Mouse (Mus musculus) hindbrain, embryonic 16.5 days (tissue): ENCODE measurements around the gene Trub2. TPM values are rescaled to one million over a fixed set of nuclear protein-coding genes. Genes with fewer than 3 reads are reported as not detected.
"Not testable (repeated sequence)": the region's sequence is repeated elsewhere in the genome, so short reads cannot be mapped to it uniquely, and the experiment has no call there.

Source experiments
- ATAC-seq: fragments of 200-750 bp; cut with Nextera tagmentation; 2 replicates; pipeline ENCODE4 v1.8.0; 2017; ENCODE audit warnings: moderate TSS enrichment, moderate library complexity
- H3K27ac ChIP-seq: fragments of 300-500 bp; sonication (generic); 2 replicates; pipeline ENCODE4 v1.5.1; 2014; ENCODE audit warnings: low read depth, mild to moderate bottlenecking, control low read depth, low read length, moderate library complexity
- H3K27me3 ChIP-seq: fragments of 300-500 bp; sonication (generic); replicated peaks from 2 replicates; pipeline ENCODE4 v1.6.1; 2014; ENCODE audit warnings: low read length; ENCODE audit not compliant: control insufficient read depth, insufficient read depth
- H3K36me3 ChIP-seq: fragments of 300-500 bp; sonication (generic); 2 replicates; pipeline ENCODE4 v1.6.1; 2014; ENCODE audit warnings: mild to moderate bottlenecking, low read length, moderate library complexity, mixed read lengths; ENCODE audit not compliant: control insufficient read depth, insufficient read depth
- H3K4me1 ChIP-seq: fragments of 300-500 bp; sonication (generic); 2 replicates; pipeline ENCODE4 v1.6.1; 2014; ENCODE audit warnings: low read depth, low read length; ENCODE audit not compliant: control insufficient read depth, insufficient read depth
- H3K4me2 ChIP-seq: fragments of 300-500 bp; sonication (generic); 2 replicates; pipeline ENCODE4 v1.6.1; 2014; ENCODE audit warnings: mild to moderate bottlenecking, low read length, control low read depth, moderate library complexity
- H3K4me3 ChIP-seq: fragments of 300-500 bp; sonication (generic); 2 replicates; pipeline ENCODE4 v1.5.1; 2014; ENCODE audit warnings: mild to moderate bottlenecking, low read length, control low read depth, moderate library complexity
- H3K9ac ChIP-seq: fragments of 300-500 bp; sonication (generic); 2 replicates; pipeline ENCODE4 v1.6.1; 2014; ENCODE audit warnings: low read depth, mild to moderate bottlenecking, control low read depth, low read length, moderate library complexity
- H3K9me3 ChIP-seq: fragments of 300-500 bp; sonication (generic); 2 replicates; pipeline ENCODE4 v1.6.1; 2014; ENCODE audit warnings: mild to moderate bottlenecking, low read length, moderate library complexity; ENCODE audit not compliant: control insufficient read depth
- WGBS: fragments of 180-500 bp; shearing (Covaris S2); extraction: QIAGEN DNeasy Blood & Tissue Kit; methylation state at CpG from one replicate; pipeline ENCODE4 v1.1.7; 2014; 5-methylcytosine and 5-hydroxymethylcytosine counted together
- polyA plus RNA-seq: library from polyadenylated mRNA; unstranded; fragments of >200 nt; fragmentation: Nextera tagmentation; extraction: Ambion mirVana; gene quantifications from 2 replicates; pipeline ENCODE4 v1.2.1, GENCODE M21; 2015

Trub2 gene
- polyA plus RNA-seq, 1 experiment from 2014 or later: 32.5 TPM

- H3K9me3 ChIP-seq: peaks cover 3% of the 10 kb centered on the region; the same call in 1 of the 2 replicates
- 73% methylated on average over 4 of the region's 4 CpGs for WGBS
- H3K9ac ChIP-seq: no peak overlapping the region
- H3K36me3 ChIP-seq: peaks cover 37% of the 10 kb centered on the region
- ATAC-seq: no peak
- no peaks in the 10 kb centered on the region for H3K27me3 ChIP-seq
- no peak overlapping the region for H3K4me3 ChIP-seq
- H3K4me2 ChIP-seq: no peak overlapping the region
- H3K27ac ChIP-seq: no peak overlapping the region
- H3K4me1 ChIP-seq: peaks cover 14% of the 10 kb centered on the region
Observed at GRCm38 (mm10) chr2:29784290-29784689, 4.0 kb downstream of the Trub2 start.

- H3K9ac ChIP-seq, H3K4me1 ChIP-seq, H3K27ac ChIP-seq, H3K4me2 ChIP-seq, H3K9me3 ChIP-seq, H3K4me3 ChIP-seq, ATAC-seq, H3K27me3 ChIP-seq: not testable (repeated sequence)
- WGBS: 95% methylated on average over 2 of the region's 2 CpGs
- peaks cover 60% of the 10 kb centered on the region for H3K36me3 ChIP-seq
Observed at GRCm38 (mm10) chr2:29781256-29781655, 7.0 kb downstream of the Trub2 start.

GRCm38 (mm10) chr2:29773323-29773722, 15.0 kb downstream of the Trub2 start:
- Histone ChIP-seq H3K36me3 (peaks cover 24% of the 10 kb centered on the region), H3K9me3 (no peaks in the 10 kb centered on the region), H3K27ac (no peak overlapping the region), H3K27me3 (no peaks in the 10 kb centered on the region), H3K4me2 (no peak overlapping the region), H3K9ac (no peak overlapping the region), H3K4me1 (no peaks in the 10 kb centered on the region), H3K4me3 (no peak overlapping the region)
- 100% methylated on average over 4 of the region's 4 CpGs for WGBS
- ATAC-seq: no peak

GRCm38 (mm10) chr2:29771611-29772461, 16.5 kb downstream of the Trub2 start:
- no peak overlapping the region for H3K4me3 ChIP-seq
- no peaks in the 10 kb centered on the region for H3K27me3 ChIP-seq
- WGBS: 90% methylated on average over 8 of the region's 8 CpGs
- no peaks in the 10 kb centered on the region for H3K9me3 ChIP-seq
- peaks cover 10% of the 10 kb centered on the region for H3K36me3 ChIP-seq
- no peak overlapping the region for H3K27ac ChIP-seq
- H3K4me2 ChIP-seq: no peak overlapping the region
- H3K4me1 ChIP-seq: no peaks in the 10 kb centered on the region
- ATAC-seq: no peak
- H3K9ac ChIP-seq: no peak overlapping the region

- Histone ChIP-seq H3K4me3 (no peak overlapping the region), H3K36me3 (peaks cover 7% of the 10 kb centered on the region; the same call in 1 of the 2 replicates), H3K9me3 (no peaks in the 10 kb centered on the region), H3K27me3 (no peaks in the 10 kb centered on the region), H3K27ac (no peak overlapping the region), H3K4me2 (no peak overlapping the region), H3K4me1 (no peaks in the 10 kb centered on the region), H3K9ac (no peak overlapping the region)
- ATAC-seq: no peak
Observed at GRCm38 (mm10) chr2:29770162-29770561, 18.1 kb downstream of the Trub2 start.

- Histone ChIP-seq H3K36me3 (peaks cover 7% of the 10 kb centered on the region; the same call in 1 of the 2 replicates), H3K9me3 (no peaks in the 10 kb centered on the region), H3K4me1 (no peaks in the 10 kb centered on the region), H3K27ac (no peak overlapping the region), H3K27me3 (no peaks in the 10 kb centered on the region), H3K9ac (no peak overlapping the region), H3K4me3 (no peak overlapping the region), H3K4me2 (no peak overlapping the region)
- ATAC-seq: no peak
- WGBS: 72% methylated on average over 9 of the region's 9 CpGs
Observed at GRCm38 (mm10) chr2:29768901-29769300, 19.4 kb downstream of the Trub2 start.

- Histone ChIP-seq H3K27me3 (no peaks in the 10 kb centered on the region), H3K36me3 (0 out of 2 replicates have a peak, but pooled peaks cover 2% of the 10 kb centered on the region), H3K9ac (no peak overlapping the region), H3K9me3 (no peaks in the 10 kb centered on the region), H3K27ac (no peak overlapping the region), H3K4me1 (no peaks in the 10 kb centered on the region), H3K4me3 (no peak overlapping the region), H3K4me2 (no peak overlapping the region)
- 69% methylated on average over 11 of the region's 11 CpGs for WGBS
- ATAC-seq: no peak
Observed at GRCm38 (mm10) chr2:29767976-29768709, 20.2 kb downstream of the Trub2 start.

GRCm38 (mm10) chr2:29764831-29765230, 23.5 kb downstream of the Trub2 start:
- Histone ChIP-seq H3K9ac (no peak overlapping the region), H3K27me3 (no peaks in the 10 kb centered on the region; the same call in 1 of the 2 replicates), H3K4me1 (no peaks in the 10 kb centered on the region), H3K27ac (no peak overlapping the region), H3K4me3 (no peak overlapping the region), H3K9me3 (no peaks in the 10 kb centered on the region), H3K36me3 (no peaks in the 10 kb centered on the region), H3K4me2 (no peak overlapping the region)
- WGBS: 3% methylated on average over 1 of the region's 1 CpGs
- no peak for ATAC-seq

- no peak overlapping the region for H3K4me2 ChIP-seq
- H3K9me3 ChIP-seq: no peaks in the 10 kb centered on the region
- H3K36me3 ChIP-seq: no peaks in the 10 kb centered on the region
- ATAC-seq: no peak
- H3K4me1 ChIP-seq: peaks cover 6% of the 10 kb centered on the region; the same call in 1 of the 2 replicates
- H3K9ac ChIP-seq: no peak overlapping the region
- H3K27me3 ChIP-seq: peaks cover 16% of the 10 kb centered on the region
- H3K4me3 ChIP-seq: no peak overlapping the region
- no peak overlapping the region for H3K27ac ChIP-seq
Observed at GRCm38 (mm10) chr2:29755693-29756092, 32.6 kb downstream of the Trub2 start.
